Mouse (Mus musculus): Measurements from ENCODE around the gene Hdac4. TPM values are rescaled to one million over a fixed set of nuclear protein-coding genes. Genes with fewer than 3 reads are reported as not detected.

The Hdac4 gene
- polyA plus RNA-seq, 1 experiment from 2014 or later: 3.3 TPM

GRCm38 (mm10) chr1:92108556-92108955 is 86.9 kb downstream of the Hdac4 start:
- Histone ChIP-seq H3K27me3 (no peaks in the 10 kb centered on the region), H3K9ac (no peak overlapping the region), H3K4me2 (no peak overlapping the region), H3K4me1 (replicated peaks) (peaks cover 1% of the 10 kb centered on the region; the same call in 1 of the 2 replicates), H3K4me3 (replicated peaks) (no peak overlapping the region), H3K27ac (replicated peaks) (no peak overlapping the region), H3K36me3 (replicated peaks) (no peaks in the 10 kb centered on the region), H3K9me3 (replicated peaks) (no peaks in the 10 kb centered on the region)
- 47% methylated on average over 2 of the region's 2 CpGs for WGBS (ENCODE audit: insufficient replicate concordance)
- no peak for ATAC-seq (ENCODE audit: insufficient read depth)

- Histone ChIP-seq H3K36me3 (replicated peaks) (no peaks in the 10 kb centered on the region), H3K4me3 (replicated peaks) (no peak overlapping the region), H3K27ac (replicated peaks) (no peak overlapping the region), H3K4me2 (no peak overlapping the region), H3K4me1 (replicated peaks) (no peaks in the 10 kb centered on the region; the same call in 1 of the 2 replicates), H3K9ac (no peak overlapping the region), H3K9me3 (replicated peaks) (no peaks in the 10 kb centered on the region), H3K27me3 (no peaks in the 10 kb centered on the region)
- no peak for ATAC-seq (ENCODE audit: insufficient read depth)
- WGBS (ENCODE audit: insufficient replicate concordance): 66% methylated on average over 2 of the region's 2 CpGs
Measured at GRCm38 (mm10) chr1:92107996-92108395, 87.5 kb downstream of the Hdac4 start.

DNA sequence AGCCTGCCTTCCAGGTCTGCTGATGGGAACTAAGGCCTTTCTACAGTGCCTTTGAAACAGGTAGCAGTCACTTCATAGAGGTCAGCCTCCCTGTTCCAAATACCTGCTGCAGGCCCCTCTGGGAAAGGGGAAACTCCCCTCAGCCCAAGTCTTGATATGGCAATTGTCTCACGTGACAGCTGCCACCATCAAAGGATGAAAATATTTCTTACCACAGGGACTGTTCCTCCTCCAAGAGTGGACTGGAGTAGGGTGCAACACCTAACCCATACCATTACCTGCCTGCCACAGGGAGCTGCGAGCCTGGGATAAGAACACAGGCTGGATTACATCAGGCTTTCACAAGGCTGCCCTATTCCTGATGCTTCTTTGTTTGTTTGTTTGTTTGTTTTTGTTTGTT is 88.0 kb downstream of the Hdac4 start:
- no peaks in the 10 kb centered on the region for H3K27me3 ChIP-seq
- no peaks in the 10 kb centered on the region for H3K36me3 ChIP-seq (replicated peaks)
- H3K4me3 ChIP-seq (replicated peaks): no peak overlapping the region
- H3K27ac ChIP-seq (replicated peaks): no peak overlapping the region
- 55% methylated on average over 2 of the region's 2 CpGs for WGBS (ENCODE audit: insufficient replicate concordance)
- no peak overlapping the region for H3K4me2 ChIP-seq
- H3K9ac ChIP-seq: no peak overlapping the region
- no peaks in the 10 kb centered on the region; the same call in 1 of the 2 replicates for H3K4me1 ChIP-seq (replicated peaks)
- no peak for ATAC-seq (ENCODE audit: insufficient read depth)
- no peaks in the 10 kb centered on the region for H3K9me3 ChIP-seq (replicated peaks)

DNA sequence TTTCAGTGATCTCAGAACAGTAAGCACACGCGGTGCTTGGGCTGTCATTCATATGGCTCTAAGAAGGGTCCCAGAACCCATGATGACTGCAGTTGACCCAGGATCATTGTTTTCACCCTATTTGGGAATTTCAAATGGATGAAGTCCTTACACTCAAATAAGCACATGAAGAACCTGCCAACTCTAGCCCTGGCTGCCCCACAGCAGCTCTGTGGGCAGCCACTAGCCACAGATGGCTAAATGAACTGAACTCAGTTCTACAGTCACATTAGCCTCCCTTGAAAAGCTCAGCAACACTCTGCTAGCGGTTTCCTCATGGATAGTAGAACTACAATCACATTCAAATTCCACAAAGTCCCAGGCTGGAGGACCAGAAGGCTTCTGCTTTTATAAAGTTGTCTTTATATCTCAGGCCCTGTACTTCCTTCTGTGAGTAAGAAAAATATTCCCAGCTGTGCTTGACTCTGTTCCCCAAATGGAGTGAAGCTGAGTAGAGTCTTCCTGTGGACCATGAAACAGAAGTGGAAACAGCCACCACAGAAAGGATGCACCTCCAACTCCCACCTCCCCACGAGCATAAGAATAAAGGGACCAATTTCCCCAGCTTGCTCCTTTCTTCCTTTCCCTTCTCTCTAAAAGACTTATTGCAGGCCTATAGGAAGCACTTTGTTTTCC is 88.9 kb downstream of the Hdac4 start:
- no peaks in the 10 kb centered on the region for H3K27me3 ChIP-seq
- H3K9ac ChIP-seq: no peak overlapping the region
- H3K27ac ChIP-seq (replicated peaks): no peak overlapping the region
- H3K9me3 ChIP-seq (replicated peaks): no peaks in the 10 kb centered on the region
- WGBS (ENCODE audit: insufficient replicate concordance): 63% methylated on average over 4 of the region's 4 CpGs
- H3K4me1 ChIP-seq (replicated peaks): no peaks in the 10 kb centered on the region; the same call in 1 of the 2 replicates
- no peak for ATAC-seq (ENCODE audit: insufficient read depth)
- H3K4me2 ChIP-seq: no peak overlapping the region
- no peak overlapping the region for H3K4me3 ChIP-seq (replicated peaks)
- H3K36me3 ChIP-seq (replicated peaks): no peaks in the 10 kb centered on the region

GRCm38 (mm10) chr1:92104718-92105117 is 90.8 kb downstream of the Hdac4 start:
- no peaks in the 10 kb centered on the region for H3K36me3 ChIP-seq (replicated peaks)
- H3K9me3 ChIP-seq (replicated peaks): no peaks in the 10 kb centered on the region
- ATAC-seq (ENCODE audit: insufficient read depth): no peak
- H3K4me3 ChIP-seq (replicated peaks): no peak overlapping the region
- H3K27ac ChIP-seq (replicated peaks): no peak overlapping the region
- H3K4me2 ChIP-seq: no peak overlapping the region
- WGBS (ENCODE audit: insufficient replicate concordance): 28% methylated on average over 3 of the region's 3 CpGs
- no peak overlapping the region for H3K9ac ChIP-seq
- H3K27me3 ChIP-seq: no peaks in the 10 kb centered on the region
- H3K4me1 ChIP-seq (replicated peaks): peaks cover 10% of the 10 kb centered on the region

DNA sequence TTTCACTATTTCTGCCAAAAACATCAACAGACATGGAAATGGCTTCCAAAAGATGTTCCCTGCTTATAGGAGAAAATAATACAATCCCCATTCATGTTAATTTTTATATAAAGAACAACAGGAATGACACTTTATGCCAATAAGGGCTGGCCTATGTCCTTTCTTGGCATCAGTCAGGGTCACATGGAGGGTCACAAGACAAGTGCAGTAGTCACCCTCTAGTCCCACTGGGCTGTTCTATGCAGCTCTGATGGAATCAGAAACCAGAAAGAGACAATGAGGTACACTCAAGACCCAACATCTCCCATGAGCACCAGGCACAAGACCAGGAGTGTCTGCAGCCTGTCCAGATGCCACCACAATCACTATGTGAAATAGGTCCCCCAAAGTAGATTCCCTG is 91.5 kb downstream of the Hdac4 start:
- Histone ChIP-seq H3K4me3 (replicated peaks) (no peak overlapping the region), H3K9me3 (replicated peaks) (no peaks in the 10 kb centered on the region), H3K27ac (replicated peaks) (no peak overlapping the region), H3K4me2 (no peak overlapping the region), H3K4me1 (replicated peaks) (peaks cover 14% of the 10 kb centered on the region), H3K27me3 (no peaks in the 10 kb centered on the region), H3K36me3 (replicated peaks) (no peaks in the 10 kb centered on the region), H3K9ac (no peak overlapping the region)
- ATAC-seq (ENCODE audit: insufficient read depth): no peak

GRCm38 (mm10) chr1:92103377-92103776 is 92.1 kb downstream of the Hdac4 start:
- WGBS (ENCODE audit: insufficient replicate concordance): 52% methylated on average over 3 of the region's 3 CpGs
- Histone ChIP-seq H3K4me2 (no peak overlapping the region), H3K4me1 (replicated peaks) (peaks cover 14% of the 10 kb centered on the region), H3K27ac (replicated peaks) (no peak overlapping the region), H3K9me3 (replicated peaks) (no peaks in the 10 kb centered on the region), H3K9ac (no peak overlapping the region), H3K27me3 (no peaks in the 10 kb centered on the region), H3K4me3 (replicated peaks) (no peak overlapping the region), H3K36me3 (replicated peaks) (no peaks in the 10 kb centered on the region)
- no peak for ATAC-seq (ENCODE audit: insufficient read depth)

DNA sequence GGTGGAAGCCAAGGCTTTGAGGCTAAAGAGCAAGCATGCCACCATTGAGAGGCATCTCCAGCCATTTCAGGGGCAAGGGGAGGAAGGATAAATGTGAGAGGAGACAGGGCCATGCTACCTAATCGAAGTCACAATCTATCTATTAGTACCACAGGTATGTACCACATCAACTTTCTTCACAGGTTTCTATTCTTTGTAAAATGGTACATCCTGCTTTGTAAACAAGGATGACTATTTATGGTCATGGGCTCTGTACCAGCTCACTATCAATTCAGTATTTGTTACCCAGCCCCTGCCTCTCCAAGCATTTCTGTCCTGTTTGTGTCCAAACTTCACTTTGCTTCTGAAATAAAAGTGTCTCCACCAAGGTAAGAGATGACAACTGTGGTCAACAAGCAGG is 92.7 kb downstream of the Hdac4 start:
- WGBS (ENCODE audit: insufficient replicate concordance): 64% methylated on average over 1 of the region's 1 CpGs
- peaks cover 14% of the 10 kb centered on the region for H3K4me1 ChIP-seq (replicated peaks)
- no peaks in the 10 kb centered on the region for H3K9me3 ChIP-seq (replicated peaks)
- H3K4me2 ChIP-seq: no peak overlapping the region
- no peaks in the 10 kb centered on the region for H3K27me3 ChIP-seq
- ATAC-seq (ENCODE audit: insufficient read depth): no peak
- no peaks in the 10 kb centered on the region for H3K36me3 ChIP-seq (replicated peaks)
- no peak overlapping the region for H3K27ac ChIP-seq (replicated peaks)
- no peak overlapping the region for H3K9ac ChIP-seq
- no peak overlapping the region for H3K4me3 ChIP-seq (replicated peaks)

DNA sequence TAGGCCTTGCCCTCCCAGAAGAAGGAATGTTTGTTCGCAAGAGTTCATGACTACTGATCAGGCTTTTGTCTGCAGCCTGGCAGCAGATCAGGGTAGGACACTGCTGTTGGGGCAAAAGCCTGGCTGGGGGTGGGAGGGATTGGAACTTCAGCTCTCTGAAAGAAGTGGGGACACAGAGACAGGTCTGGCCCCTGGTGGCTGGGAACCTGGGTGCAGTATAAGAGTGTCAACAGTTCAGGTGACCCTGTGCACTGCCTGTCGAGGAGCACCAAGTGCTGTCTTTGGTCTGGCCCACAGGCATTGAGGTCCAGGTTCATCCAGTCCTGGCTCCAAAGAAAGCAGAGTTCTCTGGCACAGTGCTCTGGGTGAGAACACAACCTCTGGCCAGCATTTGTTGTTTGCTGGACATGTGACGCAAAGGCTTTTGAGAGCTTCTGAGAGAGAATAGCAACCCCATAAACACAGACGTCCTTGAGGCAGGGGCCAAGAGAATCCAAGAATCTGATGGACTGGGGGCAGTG is 95.1 kb downstream of the Hdac4 start:
- Histone ChIP-seq H3K4me1 (replicated peaks) (peaks cover 14% of the 10 kb centered on the region), H3K27ac (replicated peaks) (no peak overlapping the region), H3K4me3 (replicated peaks) (no peak overlapping the region), H3K9ac (no peak overlapping the region), H3K9me3 (replicated peaks) (no peaks in the 10 kb centered on the region), H3K36me3 (replicated peaks) (no peaks in the 10 kb centered on the region), H3K4me2 (no peak overlapping the region), H3K27me3 (no peaks in the 10 kb centered on the region)
- WGBS (ENCODE audit: insufficient replicate concordance): 59% methylated on average over 4 of the region's 4 CpGs
- no peak; the same call in 1 of the 2 replicates for ATAC-seq (ENCODE audit: insufficient read depth)

DNA sequence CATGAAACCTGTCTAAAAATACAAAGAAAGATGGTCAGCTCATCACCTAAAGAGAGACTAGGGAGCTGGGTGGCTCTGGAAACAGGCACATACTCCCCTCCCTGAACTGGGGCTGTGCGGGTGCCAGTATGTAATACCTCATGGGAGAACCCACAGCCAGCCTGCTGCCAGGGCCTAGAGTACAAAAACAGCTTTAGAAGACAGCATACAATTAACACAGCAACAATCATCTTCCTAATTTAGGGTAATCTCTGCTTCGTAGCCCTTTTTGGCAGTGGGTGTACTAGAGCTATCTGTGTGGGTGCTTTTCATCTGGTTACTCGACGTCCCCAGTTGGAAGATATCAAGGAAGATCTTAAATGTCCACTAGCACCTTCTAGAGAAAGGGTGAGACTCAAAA is 95.5 kb downstream of the Hdac4 start:
- no peaks in the 10 kb centered on the region for H3K9me3 ChIP-seq (replicated peaks)
- 68% methylated on average over 4 of the region's 4 CpGs for WGBS (ENCODE audit: insufficient replicate concordance)
- no peak overlapping the region for H3K27ac ChIP-seq (replicated peaks)
- H3K27me3 ChIP-seq: no peaks in the 10 kb centered on the region
- H3K4me3 ChIP-seq (replicated peaks): no peak overlapping the region
- no peak for ATAC-seq (ENCODE audit: insufficient read depth)
- H3K9ac ChIP-seq: no peak overlapping the region
- H3K4me2 ChIP-seq: no peak overlapping the region
- H3K36me3 ChIP-seq (replicated peaks): no peaks in the 10 kb centered on the region
- peaks cover 14% of the 10 kb centered on the region for H3K4me1 ChIP-seq (replicated peaks)

GRCm38 (mm10) chr1:92099502-92099901 is 96.0 kb downstream of the Hdac4 start:
- H3K27me3 ChIP-seq: no peaks in the 10 kb centered on the region
- H3K27ac ChIP-seq (replicated peaks): no peak overlapping the region
- 29% methylated on average over 4 of the region's 4 CpGs for WGBS (ENCODE audit: insufficient replicate concordance)
- no peaks in the 10 kb centered on the region for H3K9me3 ChIP-seq (replicated peaks)
- H3K4me1 ChIP-seq (replicated peaks): peaks cover 14% of the 10 kb centered on the region
- H3K9ac ChIP-seq: no peak overlapping the region
- no peak overlapping the region for H3K4me3 ChIP-seq (replicated peaks)
- no peak for ATAC-seq (ENCODE audit: insufficient read depth)
- no peaks in the 10 kb centered on the region for H3K36me3 ChIP-seq (replicated peaks)
- H3K4me2 ChIP-seq: no peak overlapping the region

GRCm38 (mm10) chr1:92098456-92098855 is 97.0 kb downstream of the Hdac4 start:
- 79% methylated on average over 3 of the region's 3 CpGs for WGBS (ENCODE audit: insufficient replicate concordance)
- Histone ChIP-seq H3K9me3 (replicated peaks) (no peaks in the 10 kb centered on the region), H3K4me3 (replicated peaks) (no peak overlapping the region), H3K9ac (no peak overlapping the region), H3K4me2 (no peak overlapping the region), H3K27ac (replicated peaks) (no peak overlapping the region), H3K4me1 (replicated peaks) (peaks cover 14% of the 10 kb centered on the region), H3K36me3 (replicated peaks) (no peaks in the 10 kb centered on the region), H3K27me3 (no peaks in the 10 kb centered on the region)
- no peak for ATAC-seq (ENCODE audit: insufficient read depth)

Data from liver, embryonic 15.5 days (tissue).